Mouse (Mus musculus): ENCODE results near the gene Unc5c. TPM values are rescaled to one million over a fixed set of nuclear protein-coding genes. Genes with fewer than 3 reads are reported as not detected.
A peak's percentile ranks its signal among the peaks of the same experiment; 100 is the strongest.

Gene Unc5c
- total and polyA plus RNA-seq, 2 experiments from 2014 or later, result 9.2 to 28.3 TPM

- no peaks in the 10 kb centered on the region for H3K36me3 ChIP-seq (ENCODE audit: insufficient read depth)
- DNase-seq, result no peak
- no peak overlapping the region for H3K27ac ChIP-seq (ENCODE audit: low read depth, low read length)
- H3K9ac ChIP-seq, result no peak overlapping the region
- H3K27me3 ChIP-seq (ENCODE audit: insufficient read depth, low read length), result no peaks in the 10 kb centered on the region
- H3K9me3 ChIP-seq (ENCODE audit: low read length), result no peaks in the 10 kb centered on the region
- TF ChIP-seq CTCF (IDR thresholded peaks at IDR 0.05; ENCODE audit: low read depth), result peak; percentile 22; the same call in 1 of the 2 replicates
- ATAC-seq, result no peak
- 72% methylated on average over 5 of the region's 5 CpGs for WGBS
- no peak overlapping the region for H3K4me3 ChIP-seq (ENCODE audit: low read depth, low read length)
- no peak overlapping the region for H3K4me2 ChIP-seq (ENCODE audit: low read depth)
- H3K4me1 ChIP-seq (ENCODE audit: insufficient read depth), result no peaks in the 10 kb centered on the region
These were observed 8.2 kb downstream of the Unc5c start for GRCm38 (mm10) chr3:141473205-141473604.

GRCm38 (mm10) chr3:141475389-141475788 lies 10.4 kb downstream of the Unc5c start:
- Histone ChIP-seq H3K9ac (no peak overlapping the region), H3K4me1 (ENCODE audit: insufficient read depth) (no peaks in the 10 kb centered on the region), H3K36me3 (ENCODE audit: insufficient read depth) (no peaks in the 10 kb centered on the region), H3K4me3 (ENCODE audit: low read depth, low read length) (no peak overlapping the region), H3K9me3 (ENCODE audit: low read length) (no peaks in the 10 kb centered on the region), H3K4me2 (ENCODE audit: low read depth) (no peak overlapping the region), H3K27ac (ENCODE audit: low read depth, low read length) (no peak overlapping the region), H3K27me3 (ENCODE audit: insufficient read depth, low read length) (no peaks in the 10 kb centered on the region)
- WGBS, result 91% methylated on average over 5 of the region's 5 CpGs
- TF ChIP-seq CTCF (IDR thresholded peaks at IDR 0.05; ENCODE audit: low read depth), result no peak
- ATAC-seq (no peak), DNase-seq (no peak)

GRCm38 (mm10) chr3:141475919-141476318 lies 10.9 kb downstream of the Unc5c start:
- Histone ChIP-seq H3K27ac (ENCODE audit: low read depth, low read length) (no peak overlapping the region), H3K36me3 (ENCODE audit: insufficient read depth) (no peaks in the 10 kb centered on the region), H3K27me3 (ENCODE audit: insufficient read depth, low read length) (no peaks in the 10 kb centered on the region), H3K4me3 (ENCODE audit: low read depth, low read length) (no peak overlapping the region), H3K9me3 (ENCODE audit: low read length) (no peaks in the 10 kb centered on the region), H3K4me1 (ENCODE audit: insufficient read depth) (no peaks in the 10 kb centered on the region), H3K9ac (no peak overlapping the region), H3K4me2 (ENCODE audit: low read depth) (no peak overlapping the region)
- no peak for TF ChIP-seq CTCF (IDR thresholded peaks at IDR 0.05; ENCODE audit: low read depth)
- no peak for ATAC-seq
- DNase-seq, result no peak
- 71% methylated on average over 6 of the region's 6 CpGs for WGBS

- ATAC-seq (no peak), DNase-seq (no peak)
- no peaks in the 10 kb centered on the region for H3K36me3 ChIP-seq (ENCODE audit: insufficient read depth)
- H3K27ac ChIP-seq (ENCODE audit: low read depth, low read length), result no peak overlapping the region
- H3K27me3 ChIP-seq (ENCODE audit: insufficient read depth, low read length), result no peaks in the 10 kb centered on the region
- no peak overlapping the region for H3K4me3 ChIP-seq (ENCODE audit: low read depth, low read length)
- no peaks in the 10 kb centered on the region for H3K9me3 ChIP-seq (ENCODE audit: low read length)
- H3K4me2 ChIP-seq (ENCODE audit: low read depth), result no peak overlapping the region
- no peaks in the 10 kb centered on the region for H3K4me1 ChIP-seq (ENCODE audit: insufficient read depth)
- H3K9ac ChIP-seq, result no peak overlapping the region
- no peak for TF ChIP-seq CTCF (IDR thresholded peaks at IDR 0.05; ENCODE audit: low read depth)
- WGBS, result 49% methylated on average over 3 of the region's 3 CpGs
These were observed 11.7 kb downstream of the Unc5c start for GRCm38 (mm10) chr3:141476670-141477069.

GRCm38 (mm10) chr3:141482465-141482864 lies 17.4 kb downstream of the Unc5c start:
- Histone ChIP-seq H3K27me3 (ENCODE audit: insufficient read depth, low read length) (no peaks in the 10 kb centered on the region), H3K27ac (ENCODE audit: low read depth, low read length) (no peak overlapping the region), H3K4me2 (ENCODE audit: low read depth) (no peak overlapping the region), H3K9ac (no peak overlapping the region), H3K36me3 (ENCODE audit: insufficient read depth) (no peaks in the 10 kb centered on the region), H3K4me3 (ENCODE audit: low read depth, low read length) (no peak overlapping the region), H3K4me1 (ENCODE audit: insufficient read depth) (no peaks in the 10 kb centered on the region), H3K9me3 (ENCODE audit: low read length) (no peaks in the 10 kb centered on the region)
- 80% methylated on average over 4 of the region's 4 CpGs for WGBS
- ATAC-seq, result no peak
- DNase-seq, result no peak
- no peak for TF ChIP-seq CTCF (IDR thresholded peaks at IDR 0.05; ENCODE audit: low read depth)

GRCm38 (mm10) chr3:141483665-141484431 lies 18.8 kb downstream of the Unc5c start:
- H3K9ac ChIP-seq, result no peak overlapping the region
- no peak for TF ChIP-seq CTCF (IDR thresholded peaks at IDR 0.05; ENCODE audit: low read depth)
- WGBS, result 79% methylated on average over 2 of the region's 2 CpGs
- no peak for ATAC-seq
- H3K36me3 ChIP-seq (ENCODE audit: insufficient read depth), result no peaks in the 10 kb centered on the region
- DNase-seq, result no peak
- H3K4me1 ChIP-seq (ENCODE audit: insufficient read depth), result no peaks in the 10 kb centered on the region
- no peaks in the 10 kb centered on the region for H3K27me3 ChIP-seq (ENCODE audit: insufficient read depth, low read length)
- no peaks in the 10 kb centered on the region for H3K9me3 ChIP-seq (ENCODE audit: low read length)
- no peak overlapping the region for H3K27ac ChIP-seq (ENCODE audit: low read depth, low read length)
- no peak overlapping the region for H3K4me3 ChIP-seq (ENCODE audit: low read depth, low read length)
- no peak overlapping the region for H3K4me2 ChIP-seq (ENCODE audit: low read depth)

- DNase-seq (no peak), ATAC-seq (no peak)
- 87% methylated on average over 4 of the region's 4 CpGs for WGBS
- Histone ChIP-seq H3K4me1 (ENCODE audit: insufficient read depth) (no peaks in the 10 kb centered on the region), H3K36me3 (ENCODE audit: insufficient read depth) (no peaks in the 10 kb centered on the region), H3K4me3 (ENCODE audit: low read depth, low read length) (no peak overlapping the region), H3K9me3 (ENCODE audit: low read length) (no peaks in the 10 kb centered on the region), H3K27me3 (ENCODE audit: insufficient read depth, low read length) (no peaks in the 10 kb centered on the region), H3K9ac (no peak overlapping the region), H3K4me2 (ENCODE audit: low read depth) (no peak overlapping the region), H3K27ac (ENCODE audit: low read depth, low read length) (no peak overlapping the region)
- no peak for TF ChIP-seq CTCF (IDR thresholded peaks at IDR 0.05; ENCODE audit: low read depth)
These were observed 20.2 kb downstream of the Unc5c start for GRCm38 (mm10) chr3:141485218-141485617.
